Mouse (Mus musculus) neural tube, embryonic 12.5 days (tissue): ENCODE data around the gene Casq2. TPM values are rescaled to one million over a fixed set of nuclear protein-coding genes. Genes with fewer than 3 reads are reported as not detected.
A peak's percentile ranks its signal among the peaks of the same experiment; 100 is the strongest.

Experiments used
- ATAC-seq: fragments of 200-750 bp; cut with Nextera tagmentation; 2 replicates; pipeline ENCODE4 v1.8.0; 2017; ENCODE audit warnings: low read depth, mild to moderate bottlenecking, moderate TSS enrichment, moderate library complexity; ENCODE audit not compliant: low FRiP score
- H3K27ac ChIP-seq: fragments of 300-500 bp; sonication (generic); 2 replicates; pipeline ENCODE4 v1.5.1; 2016
- H3K27me3 ChIP-seq: fragments of 300-500 bp; sonication (generic); replicated peaks from 2 replicates; pipeline ENCODE4 v1.6.1; 2016; ENCODE audit warnings: mild to moderate bottlenecking
- H3K36me3 ChIP-seq: fragments of 300-500 bp; sonication (generic); 2 replicates; pipeline ENCODE4 v1.6.1; 2016; ENCODE audit warnings: mild to moderate bottlenecking
- H3K4me1 ChIP-seq: fragments of 300-500 bp; sonication (generic); 2 replicates; pipeline ENCODE4 v1.6.1; 2016
- H3K4me2 ChIP-seq: fragments of 300-500 bp; sonication (generic); replicated peaks from 2 replicates; pipeline ENCODE4 v1.6.1; 2016; ENCODE audit warnings: mild to moderate bottlenecking
- H3K4me3 ChIP-seq: fragments of 300-500 bp; sonication (generic); 2 replicates; pipeline ENCODE4 v1.5.1; 2016
- H3K9ac ChIP-seq: fragments of 300-500 bp; sonication (generic); 2 replicates; pipeline ENCODE4 v1.6.1; 2016; ENCODE audit warnings: mild to moderate bottlenecking
- H3K9me3 ChIP-seq: fragments of 300-500 bp; sonication (generic); 2 replicates; pipeline ENCODE4 v1.6.1; 2016; ENCODE audit warnings: mild to moderate bottlenecking
- WGBS: fragments of 180-500 bp; shearing (Covaris S2); methylation state at CpG from one replicate; pipeline ENCODE4 v1.1.7; 2016; 5-methylcytosine and 5-hydroxymethylcytosine counted together
- polyA plus RNA-seq: library from polyadenylated mRNA; unstranded; fragments of >200 nt; fragmentation: Nextera tagmentation; extraction: Ambion mirVana; gene quantifications from 2 replicates; pipeline ENCODE4 v1.2.1, GENCODE M21; 2016

Gene Casq2
- polyA plus RNA-seq, 1 experiment from 2014 or later = 4.3 TPM

GRCm38 (mm10) chr3:102120947-102121346 lies 34.7 kb downstream of the Casq2 start:
- no peak for ATAC-seq

DNA sequence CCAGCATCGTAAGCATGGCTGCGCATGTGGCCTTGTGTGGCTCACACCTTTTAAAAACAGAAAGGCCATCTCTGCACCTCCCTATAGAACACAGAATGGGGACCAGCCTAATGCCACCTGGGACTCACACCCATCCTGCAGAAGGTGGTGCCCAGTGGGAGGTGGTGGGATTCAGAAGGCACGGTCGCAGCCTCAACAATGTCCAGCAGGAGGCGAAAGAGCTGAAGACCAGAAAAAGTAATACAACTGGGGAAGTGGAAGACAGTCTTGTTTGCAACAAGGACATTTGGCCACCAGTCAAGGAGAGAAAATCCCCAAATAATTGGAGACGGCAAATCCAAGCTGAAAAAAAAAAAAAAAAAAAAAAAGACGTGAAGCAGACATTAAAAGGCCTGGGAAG lies 35.8 kb downstream of the Casq2 start:
- Histone ChIP-seq H3K27me3 (no peaks in the 10 kb centered on the region), H3K9ac (no peak overlapping the region), H3K9me3 (no peaks in the 10 kb centered on the region), H3K4me3 (no peak overlapping the region), H3K27ac (no peak overlapping the region), H3K4me2 (no peak overlapping the region), H3K4me1 (peaks cover 5% of the 10 kb centered on the region; the same call in 1 of the 2 replicates), H3K36me3 (no peaks in the 10 kb centered on the region)
- ATAC-seq = no peak
- 78% methylated on average over 7 of the region's 7 CpGs for WGBS

More at GRCm38 (mm10) chr3:102120947-102121346, 34.7 kb downstream of the Casq2 start:
- Histone ChIP-seq H3K4me1 (peaks cover 5% of the 10 kb centered on the region; the same call in 1 of the 2 replicates), H3K4me3 (no peak overlapping the region), H3K4me2 (no peak overlapping the region), H3K27me3 (no peaks in the 10 kb centered on the region), H3K36me3 (no peaks in the 10 kb centered on the region), H3K9me3 (no peaks in the 10 kb centered on the region), H3K27ac (no peak overlapping the region), H3K9ac (no peak overlapping the region)

GRCm38 (mm10) chr3:102123654-102124053 lies 37.4 kb downstream of the Casq2 start:
- WGBS = 85% methylated on average over 6 of the region's 6 CpGs
- no peak overlapping the region for H3K4me3 ChIP-seq
- H3K4me1 ChIP-seq = peaks cover 5% of the 10 kb centered on the region; the same call in 1 of the 2 replicates
- no peak overlapping the region for H3K4me2 ChIP-seq
- no peaks in the 10 kb centered on the region for H3K9me3 ChIP-seq
- no peak overlapping the region for H3K27ac ChIP-seq
- no peak for ATAC-seq
- no peaks in the 10 kb centered on the region for H3K27me3 ChIP-seq
- no peak overlapping the region for H3K9ac ChIP-seq
- H3K36me3 ChIP-seq = no peaks in the 10 kb centered on the region

DNA sequence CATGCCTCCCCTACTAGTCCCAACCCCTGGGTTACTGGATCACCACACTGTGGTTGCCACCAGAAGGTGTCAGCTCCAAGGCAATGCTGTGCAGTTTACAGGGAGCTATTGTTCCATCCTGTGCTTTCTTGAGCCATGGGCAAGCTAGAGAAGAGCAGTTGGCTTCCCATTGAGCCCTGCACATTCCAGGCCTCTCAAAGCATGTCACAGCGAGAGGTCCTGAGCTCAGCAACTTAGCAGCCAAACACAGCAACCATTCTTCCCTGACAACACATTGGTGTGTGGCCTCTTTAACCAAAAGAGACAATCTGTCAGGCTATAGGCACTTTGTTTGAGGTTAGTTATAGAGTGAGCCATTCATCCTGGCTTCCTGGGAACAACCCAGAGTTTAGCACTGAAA lies 39.3 kb downstream of the Casq2 start:
- peaks cover 5% of the 10 kb centered on the region; the same call in 1 of the 2 replicates for H3K4me1 ChIP-seq
- WGBS = 21% methylated on average over 1 of the region's 1 CpGs
- H3K27me3 ChIP-seq = no peaks in the 10 kb centered on the region
- no peak for ATAC-seq
- no peak overlapping the region for H3K4me3 ChIP-seq
- H3K9ac ChIP-seq = no peak overlapping the region
- H3K36me3 ChIP-seq = no peaks in the 10 kb centered on the region
- H3K27ac ChIP-seq = no peak overlapping the region
- H3K4me2 ChIP-seq = no peak overlapping the region
- no peaks in the 10 kb centered on the region for H3K9me3 ChIP-seq

- Histone ChIP-seq H3K27ac (no peak overlapping the region), H3K9me3 (no peaks in the 10 kb centered on the region), H3K36me3 (no peaks in the 10 kb centered on the region), H3K4me2 (no peak overlapping the region), H3K4me3 (no peak overlapping the region), H3K9ac (no peak overlapping the region), H3K4me1 (peaks cover 5% of the 10 kb centered on the region; the same call in 1 of the 2 replicates), H3K27me3 (no peaks in the 10 kb centered on the region)
- 68% methylated on average over 2 of the region's 2 CpGs for WGBS
- no peak for ATAC-seq
Measured at GRCm38 (mm10) chr3:102127114-102127513, 40.9 kb downstream of the Casq2 start.

DNA sequence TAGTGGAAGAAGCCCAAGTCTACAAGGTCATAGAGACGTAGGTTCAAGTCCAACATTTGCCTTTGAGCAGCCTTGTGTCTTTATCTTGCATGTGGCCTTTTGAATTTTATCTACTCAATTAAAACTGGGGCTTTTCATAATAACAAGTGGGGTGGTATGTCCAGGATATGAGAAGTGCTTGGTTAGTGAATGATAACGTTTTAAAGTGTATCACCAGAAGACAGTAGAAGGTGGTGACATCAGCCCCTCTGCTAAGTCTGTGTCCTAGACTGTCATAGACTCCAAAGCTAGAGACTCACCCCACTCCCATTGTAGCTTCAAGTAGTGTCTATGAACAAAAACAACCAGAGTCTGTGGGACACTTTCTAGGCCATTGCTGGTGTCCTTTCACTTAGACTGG lies 42.0 kb downstream of the Casq2 start:
- 93% methylated on average over 2 of the region's 2 CpGs for WGBS
- Histone ChIP-seq H3K4me1 (peaks cover 5% of the 10 kb centered on the region; the same call in 1 of the 2 replicates), H3K9me3 (no peaks in the 10 kb centered on the region), H3K9ac (no peak overlapping the region), H3K27ac (no peak overlapping the region), H3K27me3 (no peaks in the 10 kb centered on the region), H3K4me2 (no peak overlapping the region), H3K4me3 (no peak overlapping the region), H3K36me3 (no peaks in the 10 kb centered on the region)
- ATAC-seq = no peak

DNA sequence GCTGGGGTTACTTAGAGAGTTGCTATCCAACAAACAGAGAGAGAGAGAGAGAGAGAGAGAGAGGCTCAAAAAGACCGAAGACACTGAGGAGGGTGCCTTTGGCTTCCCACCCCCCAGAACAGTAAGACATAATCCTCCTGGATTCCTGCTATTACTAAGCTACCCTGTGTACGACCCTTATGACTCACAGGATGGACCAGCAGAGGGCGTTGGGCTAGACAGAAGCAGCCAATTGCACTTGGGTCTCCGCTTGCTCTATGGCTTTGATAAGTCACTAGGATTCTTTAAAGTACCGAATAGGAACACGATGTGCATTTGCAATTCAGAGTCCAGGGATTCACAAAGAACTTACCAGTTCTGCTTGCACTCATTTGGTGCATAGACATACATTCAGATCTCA lies 44.3 kb downstream of the Casq2 start:
- H3K9me3 ChIP-seq = no peaks in the 10 kb centered on the region
- H3K36me3 ChIP-seq = no peaks in the 10 kb centered on the region
- peaks cover 6% of the 10 kb centered on the region for H3K4me1 ChIP-seq
- no peak for ATAC-seq
- no peak overlapping the region for H3K27ac ChIP-seq
- no peak overlapping the region for H3K4me3 ChIP-seq
- H3K4me2 ChIP-seq = no peak overlapping the region
- no peak overlapping the region for H3K9ac ChIP-seq
- WGBS = 72% methylated on average over 6 of the region's 6 CpGs
- H3K27me3 ChIP-seq = no peaks in the 10 kb centered on the region

GRCm38 (mm10) chr3:102131627-102132324 lies 45.6 kb downstream of the Casq2 start:
- no peak overlapping the region for H3K4me3 ChIP-seq
- peaks cover 8% of the 10 kb centered on the region for H3K4me1 ChIP-seq
- H3K9me3 ChIP-seq = no peaks in the 10 kb centered on the region
- no peak overlapping the region for H3K4me2 ChIP-seq
- 78% methylated on average over 9 of the region's 9 CpGs for WGBS
- ATAC-seq = no peak
- H3K9ac ChIP-seq = no peak overlapping the region
- no peaks in the 10 kb centered on the region for H3K27me3 ChIP-seq
- no peaks in the 10 kb centered on the region for H3K36me3 ChIP-seq
- no peak overlapping the region for H3K27ac ChIP-seq

DNA sequence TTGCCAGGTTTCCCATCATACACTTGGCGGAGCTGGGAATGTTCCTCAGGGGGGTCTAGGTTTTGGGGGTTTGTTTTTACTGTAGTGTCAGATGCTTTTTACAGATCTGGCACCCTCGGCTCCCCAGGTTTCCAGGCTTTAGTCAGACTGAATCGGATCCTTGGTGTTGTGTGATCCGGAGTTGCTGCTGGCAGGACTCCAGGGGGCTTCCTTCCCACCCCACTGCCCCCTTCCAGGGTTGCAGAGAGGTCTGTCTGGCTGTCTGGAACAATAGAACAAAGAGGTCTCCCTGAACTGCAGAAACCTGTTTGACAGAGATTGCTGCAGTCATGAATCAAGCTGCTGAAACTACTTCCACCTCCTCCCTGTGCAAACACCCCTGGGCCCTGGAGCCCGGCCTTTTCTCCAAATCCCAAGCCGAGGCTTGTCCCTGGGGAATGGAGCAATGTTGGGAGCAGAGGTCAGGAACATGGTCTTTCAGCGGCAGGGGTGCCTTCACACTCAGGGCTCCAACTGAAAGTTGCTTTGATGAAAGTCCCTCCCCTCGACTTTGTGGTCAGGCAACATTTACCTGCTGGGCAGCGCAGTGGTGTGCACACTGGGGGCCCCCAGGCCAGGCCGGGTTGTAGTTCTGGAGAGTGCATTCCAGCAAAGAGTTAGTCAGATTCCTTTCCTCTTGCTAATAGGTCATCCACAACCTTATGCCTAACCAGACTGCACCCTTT lies 49.3 kb downstream of the Casq2 start:
- Histone ChIP-seq H3K4me2 (no peak overlapping the region), H3K27ac (no peak overlapping the region), H3K36me3 (no peaks in the 10 kb centered on the region), H3K4me3 (no peak overlapping the region), H3K9me3 (no peaks in the 10 kb centered on the region), H3K27me3 (no peaks in the 10 kb centered on the region), H3K9ac (no peak overlapping the region), H3K4me1 (peaks cover 8% of the 10 kb centered on the region)
- 18% methylated on average over 10 of the region's 10 CpGs for WGBS
- 0 out of 2 replicates have a peak, but pooled peaks have one; percentile 21 for ATAC-seq

- WGBS = 78% methylated on average over 10 of the region's 10 CpGs
- no peak overlapping the region for H3K27ac ChIP-seq
- no peak for ATAC-seq
Measured at GRCm38 (mm10) chr3:102137158-102137557, 50.9 kb downstream of the Casq2 start.

DNA sequence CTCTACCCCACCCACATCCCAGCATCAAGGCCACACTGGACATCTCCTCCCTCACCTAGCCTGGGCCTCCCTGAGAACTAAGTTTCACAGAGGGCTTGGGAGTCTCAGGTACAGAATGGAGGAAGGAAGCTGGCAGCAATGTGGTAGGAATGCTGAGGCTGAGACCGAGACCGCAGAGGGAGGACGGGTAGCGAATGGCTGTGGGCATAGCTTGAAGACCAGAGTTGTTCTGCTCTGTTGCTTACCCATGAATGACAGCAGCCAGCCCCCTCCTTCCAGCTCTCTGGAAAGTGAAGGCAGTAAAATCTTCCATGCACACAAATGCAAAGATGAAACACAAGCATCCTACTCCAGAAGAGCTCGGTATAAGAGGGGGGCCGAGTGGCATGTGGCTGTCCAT lies 52.7 kb downstream of the Casq2 start:
- Histone ChIP-seq H3K4me3 (no peak overlapping the region), H3K27me3 (no peaks in the 10 kb centered on the region), H3K4me1 (peaks cover 8% of the 10 kb centered on the region), H3K4me2 (no peak overlapping the region), H3K9me3 (no peaks in the 10 kb centered on the region), H3K27ac (no peak overlapping the region), H3K36me3 (no peaks in the 10 kb centered on the region), H3K9ac (no peak overlapping the region)
- ATAC-seq = no peak
- WGBS = 81% methylated on average over 6 of the region's 6 CpGs

More at GRCm38 (mm10) chr3:102137158-102137557, 50.9 kb downstream of the Casq2 start:
- no peaks in the 10 kb centered on the region for H3K9me3 ChIP-seq
- H3K4me1 ChIP-seq = peaks cover 8% of the 10 kb centered on the region
- H3K4me2 ChIP-seq = no peak overlapping the region
- no peak overlapping the region for H3K4me3 ChIP-seq
- H3K27me3 ChIP-seq = no peaks in the 10 kb centered on the region
- no peaks in the 10 kb centered on the region for H3K36me3 ChIP-seq
- no peak overlapping the region for H3K9ac ChIP-seq

- 92% methylated on average over 6 of the region's 6 CpGs for WGBS
- Histone ChIP-seq H3K4me1 (peaks cover 7% of the 10 kb centered on the region), H3K9ac (no peak overlapping the region), H3K36me3 (no peaks in the 10 kb centered on the region), H3K4me3 (no peak overlapping the region), H3K27me3 (no peaks in the 10 kb centered on the region), H3K4me2 (no peak overlapping the region), H3K9me3 (no peaks in the 10 kb centered on the region), H3K27ac (no peak overlapping the region)
- no peak for ATAC-seq
Measured at GRCm38 (mm10) chr3:102140606-102141005, 54.4 kb downstream of the Casq2 start.
